Mouse (Mus musculus) hematopoietic stem cell, adult 5-6 weeks (primary cell): ENCODE measurements around the gene Ackr3. TPM values are rescaled to one million over a fixed set of nuclear protein-coding genes. Genes with fewer than 3 reads are reported as not detected.

ENCODE experiments used
- ATAC-seq, 2 experiments: fragments of 125-278 bp in 1 of 2; replicated peaks in 1 of 2; 2 replicates each; pipeline ENCODE4 v1.8.0; 2016 to 2017; ENCODE audit warnings: inconsistent platforms in 2 of 2, mild to moderate bottlenecking in 2 of 2, moderate number of reproducible peaks in 2 of 2, low read depth in 1 of 2, moderate TSS enrichment in 1 of 2; ENCODE audit not compliant: low FRiP score in 2 of 2, poor library complexity in 2 of 2, severe bottlenecking in 2 of 2, insufficient read depth in 1 of 2, low TSS enrichment in 1 of 2
- total RNA-seq: library from RNA; stranded (forward); fragments of 172-1452, 232-1000 nt; gene quantifications from 2 replicates; pipeline ENCODE4 v1.2.3, GENCODE M21; 2017

Ackr3 gene
- total RNA-seq, 1 experiment from 2014 or later = 0.30 TPM

GRCm38 (mm10) chr1:90201246-90201645 lies 2.5 kb upstream of the Ackr3 start:
- no peak for ATAC-seq

GRCm38 (mm10) chr1:90201655-90202054 lies 2.1 kb upstream of the Ackr3 start:
- ATAC-seq = no peak

- peak; percentile 23 to 34; a peak in 3 of 4 replicates for ATAC-seq
Observed at GRCm38 (mm10) chr1:90202207-90202978, 1.4 kb upstream of the Ackr3 start.

GRCm38 (mm10) chr1:90203341-90203740 lies 439 bp upstream of the Ackr3 start:
- no peak for ATAC-seq

- ATAC-seq = no peak
Observed at GRCm38 (mm10) chr1:90204821-90205220, 1.0 kb downstream of the Ackr3 start.

- ATAC-seq = no peak
Observed at GRCm38 (mm10) chr1:90205223-90205622, 1.4 kb downstream of the Ackr3 start.

- no peak for ATAC-seq
Observed at GRCm38 (mm10) chr1:90206684-90207083, 2.9 kb downstream of the Ackr3 start.

- ATAC-seq = no peak
Observed at GRCm38 (mm10) chr1:90207279-90207678, 3.5 kb downstream of the Ackr3 start.

DNA sequence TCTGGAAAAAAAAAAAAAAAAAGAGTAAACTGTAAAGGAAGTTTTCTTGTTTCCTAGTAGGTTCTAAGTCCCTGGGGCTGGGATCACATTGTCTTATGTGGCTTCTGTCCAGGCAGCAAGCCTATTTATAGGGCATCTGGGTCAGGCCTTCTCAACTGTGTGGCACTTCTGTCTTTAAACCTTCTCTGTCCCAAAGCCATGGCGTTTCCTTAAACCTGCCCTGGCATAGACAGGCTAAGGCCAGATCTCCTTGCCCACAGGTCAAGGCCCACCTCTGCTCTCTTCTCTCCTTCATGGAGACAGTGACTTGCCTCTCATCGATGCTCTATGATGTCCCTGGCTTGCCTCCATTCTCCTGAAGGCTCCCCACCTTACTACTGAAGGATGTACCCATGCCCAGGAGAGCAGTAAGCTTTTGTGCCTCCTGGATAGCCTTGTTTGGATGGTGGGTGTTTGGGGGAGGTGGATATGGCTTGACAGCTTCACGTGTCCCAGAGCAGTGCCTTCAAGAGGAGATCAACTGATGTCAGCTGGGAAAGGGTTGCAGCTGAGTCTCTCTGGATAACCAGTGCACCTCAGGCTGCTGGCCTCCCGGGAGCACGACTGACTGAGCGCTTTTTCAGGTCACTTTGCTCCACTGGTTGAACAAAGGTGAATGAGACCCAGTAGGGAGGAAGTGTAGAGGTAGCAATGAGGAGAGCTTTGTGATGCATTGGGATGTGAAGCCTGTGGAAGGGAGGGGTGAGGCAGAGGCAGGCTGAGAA lies 4.1 kb downstream of the Ackr3 start:
- no peak for ATAC-seq

- ATAC-seq = no peak
Observed at GRCm38 (mm10) chr1:90208503-90208860, 4.7 kb downstream of the Ackr3 start.

DNA sequence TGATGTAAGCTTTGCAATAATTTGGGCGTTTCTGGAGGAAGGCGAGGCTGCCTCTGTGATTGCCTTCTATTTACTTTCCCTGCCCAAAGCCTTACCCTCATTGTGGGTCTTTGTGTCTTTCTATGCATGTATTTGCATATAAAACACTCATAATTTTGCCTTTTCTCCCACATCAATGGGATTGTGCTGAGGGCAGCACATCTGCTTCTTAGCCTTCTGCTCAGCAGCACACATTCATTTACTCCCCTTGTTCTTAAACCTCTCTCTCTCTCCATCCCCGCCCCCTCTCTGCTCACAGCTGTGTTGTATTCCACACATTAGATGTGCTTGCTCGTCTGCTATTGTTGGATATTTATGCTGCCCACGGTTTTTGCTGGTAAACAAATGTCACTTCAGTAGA lies 5.3 kb downstream of the Ackr3 start:
- ATAC-seq = no peak

DNA sequence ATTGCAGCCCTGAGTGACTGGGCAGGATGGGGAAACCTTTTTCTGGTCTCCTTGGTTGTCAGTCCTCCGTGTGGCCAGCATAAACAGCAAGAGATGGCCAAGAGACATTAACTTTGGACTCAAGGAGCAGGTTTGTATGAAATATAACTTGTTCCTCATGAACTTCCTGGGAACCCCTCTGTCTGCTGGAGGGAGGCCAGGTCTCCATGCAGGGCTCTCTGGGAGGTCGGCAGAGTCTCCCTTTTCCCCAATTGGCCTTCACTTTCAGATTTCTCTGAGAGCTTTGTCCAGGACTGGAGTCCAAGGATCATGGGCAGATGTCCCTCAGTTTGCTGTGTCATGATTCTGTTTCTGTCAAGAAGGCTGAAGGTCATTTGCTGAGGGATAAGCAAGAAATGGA lies 6.0 kb downstream of the Ackr3 start:
- ATAC-seq = no peak

- no peak for ATAC-seq
Observed at GRCm38 (mm10) chr1:90210346-90210745, 6.6 kb downstream of the Ackr3 start.

- ATAC-seq = no peak
Observed at GRCm38 (mm10) chr1:90210761-90211160, 7.0 kb downstream of the Ackr3 start.

GRCm38 (mm10) chr1:90212376-90212775 lies 8.6 kb downstream of the Ackr3 start:
- ATAC-seq = no peak

DNA sequence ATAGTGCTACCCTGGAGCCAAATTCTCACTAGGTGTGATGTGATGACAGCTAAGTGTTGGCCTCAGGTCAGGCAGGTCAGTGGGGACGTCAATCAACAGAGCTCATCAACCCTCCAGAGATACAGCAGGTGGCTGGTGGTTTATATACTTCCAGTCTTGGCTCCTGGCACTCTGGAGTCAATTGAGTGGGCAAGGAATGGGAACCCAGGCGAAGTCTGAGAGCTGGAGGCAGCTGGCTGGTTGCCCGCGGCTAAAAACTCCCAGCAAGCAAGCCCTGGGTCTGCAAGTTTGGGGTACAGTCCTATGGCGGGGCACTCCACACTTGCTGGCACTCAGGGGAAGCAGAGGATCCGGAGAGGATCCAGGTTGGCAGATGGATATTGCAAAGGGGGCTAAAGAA lies 9.1 kb downstream of the Ackr3 start:
- ATAC-seq = no peak

GRCm38 (mm10) chr1:90214021-90214420 lies 10.2 kb downstream of the Ackr3 start:
- ATAC-seq = no peak

GRCm38 (mm10) chr1:90214926-90215325 lies 11.1 kb downstream of the Ackr3 start:
- ATAC-seq = no peak

DNA sequence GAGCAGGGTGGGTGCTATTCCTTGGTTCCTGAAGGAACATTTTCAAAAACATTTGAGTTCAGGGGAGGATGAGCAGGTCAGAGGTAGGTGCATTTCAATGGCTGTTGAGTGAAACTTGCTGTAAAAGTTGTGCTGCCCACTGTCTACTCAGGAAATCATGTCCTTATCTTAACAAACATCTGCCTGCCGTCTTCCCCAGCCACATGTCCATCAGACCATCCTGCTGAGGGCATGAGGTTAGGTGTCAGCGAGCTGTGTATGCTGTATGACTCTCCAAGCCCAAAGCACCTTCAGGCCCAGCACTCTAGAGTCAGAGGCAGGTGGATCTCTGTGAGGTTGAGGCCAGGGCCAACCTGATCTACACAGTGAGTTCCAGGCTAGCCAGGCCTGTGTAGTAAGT lies 12.1 kb downstream of the Ackr3 start:
- ATAC-seq = peak; percentile 43 to 68
